Mouse (Mus musculus) megakaryocyte-erythroid progenitor cell, adult 5-6 weeks (primary cell): ENCODE results near the gene Rdh16. TPM values are rescaled to one million over a fixed set of nuclear protein-coding genes. Genes with fewer than 3 reads are reported as not detected.
A peak's percentile ranks its signal among the peaks of the same experiment; 100 is the strongest.

Experiments used
- ATAC-seq: replicated peaks from 2 replicates; pipeline ENCODE4 v1.8.0; 2016; ENCODE audit warnings: mild to moderate bottlenecking, inconsistent platforms; ENCODE audit not compliant: severe bottlenecking, poor library complexity, low FRiP score, low TSS enrichment
- total RNA-seq, 2 experiments: library from RNA; stranded (forward) in 1 of 2; stranded (reverse) in 1 of 2; fragments of 200-1000, 215-1000 nt in 1 of 2; fragments of >200 nt in 1 of 2; fragmentation: Nextera tagmentation in 1 of 2; gene quantifications; 2 replicates each; pipeline ENCODE4 v1.2.3; 2014 to 2017

Rdh16 gene
- total RNA-seq, 2 experiments from 2014 or later, result not detected

DNA sequence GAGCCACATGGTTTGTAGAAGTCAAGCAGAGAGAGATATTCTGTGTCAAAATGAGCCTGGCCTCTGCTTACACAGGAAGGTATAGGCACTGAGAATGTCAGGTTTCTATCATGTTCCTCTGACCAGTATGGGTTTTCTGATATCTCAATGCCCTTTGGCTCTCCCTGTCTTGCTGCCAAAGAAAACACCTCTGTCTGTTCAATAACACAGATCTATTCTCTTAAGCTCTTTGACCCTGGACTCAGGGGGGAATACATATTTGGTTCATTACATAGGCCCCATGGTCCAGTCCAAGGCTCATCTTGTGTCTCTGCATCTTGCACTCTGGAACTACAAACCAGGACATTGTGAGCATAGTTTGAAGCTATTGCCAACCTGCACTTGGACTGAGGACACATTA, 87.7 kb downstream of the Rdh16 start, which contains the start of gene Rdh7:
Rdh7 (minus strand) TSS at position 213 of the 400 bp plus-strand sequence.
- no peak for ATAC-seq

DNA sequence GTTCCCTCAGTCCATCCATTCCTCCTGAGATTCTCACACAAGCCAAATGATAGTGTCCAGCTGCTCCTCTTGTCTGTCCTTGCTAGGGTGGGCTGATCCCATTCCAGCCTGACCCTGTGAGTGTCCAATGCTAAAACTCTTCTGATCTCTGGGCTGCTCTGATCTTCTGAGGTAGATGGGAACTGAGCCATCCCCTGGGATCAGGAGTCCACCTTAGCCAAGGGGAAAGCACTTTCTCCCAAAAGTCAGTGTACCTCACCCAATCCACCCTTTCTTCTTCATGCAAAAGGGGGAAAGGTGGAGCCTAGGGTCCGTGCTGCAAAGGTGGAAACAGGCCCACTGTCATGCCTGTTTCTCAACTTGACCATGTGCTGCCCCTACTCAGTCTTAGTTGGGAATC, 90.5 kb downstream of the Rdh16 start:
- ATAC-seq, result no peak

DNA sequence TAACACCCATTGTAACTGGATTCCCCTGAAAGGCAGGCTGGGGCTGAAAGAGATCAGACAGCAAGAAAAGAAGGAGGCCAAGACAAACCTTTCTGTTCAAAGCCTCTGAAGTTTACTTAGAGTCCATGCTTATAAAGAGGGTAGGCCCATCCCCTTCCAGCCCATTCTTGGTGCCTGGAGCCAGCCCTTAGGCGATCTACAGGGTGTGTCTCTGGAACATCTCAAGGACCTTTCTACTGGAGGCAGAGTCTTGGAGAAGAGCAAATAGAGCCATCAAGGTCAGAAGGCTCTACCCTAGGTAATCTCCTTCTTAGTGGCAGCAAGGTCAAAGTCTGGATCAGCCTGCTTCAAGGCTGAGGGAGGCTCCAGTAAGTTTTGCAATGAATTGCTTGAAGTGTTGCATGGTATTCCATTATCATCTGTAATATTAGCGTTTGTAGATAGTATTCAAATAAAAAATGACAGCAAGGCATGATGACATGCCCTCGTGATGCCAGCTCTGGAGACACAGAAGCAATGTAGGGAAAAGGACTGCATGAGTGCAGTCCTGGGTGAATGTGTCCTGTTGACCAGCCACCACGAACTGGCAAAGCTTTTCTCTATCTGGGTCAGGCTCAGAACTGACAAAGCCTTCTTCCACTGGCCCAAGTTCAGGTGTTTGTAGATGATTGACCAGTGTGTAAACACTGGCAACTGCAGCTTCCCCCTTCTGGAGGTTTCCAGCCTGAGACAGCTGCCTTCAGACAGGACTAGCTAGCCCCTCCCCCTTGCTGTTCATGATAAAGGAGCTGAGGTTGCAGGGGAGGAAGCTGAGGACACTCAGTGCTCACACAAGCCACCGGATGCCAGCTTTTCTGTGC, 92.4 kb downstream of the Rdh16 start:
- ATAC-seq, result 0 out of 2 replicates have a peak, but pooled peaks have one; percentile 45

Other genes with a start within 250 kb of the Rdh16 start
- 0.26 TPM in 1 of 2 replicates, not detected in the other for gene Lrp1, start 180.0 kb upstream of the Rdh16 start, total RNA-seq (2014; fragmentation: Nextera tagmentation)
- 0.04 TPM in 1 of 2 replicates, not detected in the other for gene Lrp1, start 180.0 kb upstream of the Rdh16 start, total RNA-seq (2017)
- gene Stat6, start 158.2 kb upstream of the Rdh16 start, total RNA-seq (2014; fragmentation: Nextera tagmentation), result 51.7 and 57.9 TPM in 2 replicates
- 32.2 and 35.3 TPM in 2 replicates for gene Stat6, start 158.2 kb upstream of the Rdh16 start, total RNA-seq (2017)
- 19.4 and 22.7 TPM in 2 replicates for gene Nemp1, start 134.3 kb upstream of the Rdh16 start, total RNA-seq (2014; fragmentation: Nextera tagmentation)
- gene Nemp1, start 134.3 kb upstream of the Rdh16 start, total RNA-seq (2017), result 17.6 and 35.2 TPM in 2 replicates
- 0.99 TPM in 1 of 2 replicates, not detected in the other for gene Nab2, start 132.6 kb upstream of the Rdh16 start, total RNA-seq (2014; fragmentation: Nextera tagmentation)
- 1.1 and 2.2 TPM in 2 replicates for gene Nab2, start 132.6 kb upstream of the Rdh16 start, total RNA-seq (2017)
- gene Myo1a, start 96.0 kb upstream of the Rdh16 start, total RNA-seq (2014; fragmentation: Nextera tagmentation), result 0.79 and 1.4 TPM in 2 replicates
- gene Myo1a, start 96.0 kb upstream of the Rdh16 start, total RNA-seq (2017), result not detected in 2 replicates
- 3.5 and 9.5 TPM in 2 replicates for gene Tac2, start 76.7 kb upstream of the Rdh16 start, total RNA-seq (2014; fragmentation: Nextera tagmentation)
- 0.91 and 2.3 TPM in 2 replicates for gene Tac2, start 76.7 kb upstream of the Rdh16 start, total RNA-seq (2017)
- 6.9 and 10.2 TPM in 2 replicates for gene Zbtb39, start 61.6 kb upstream of the Rdh16 start, total RNA-seq (2014; fragmentation: Nextera tagmentation)
- 3.0 and 3.4 TPM in 2 replicates for gene Zbtb39, start 61.6 kb upstream of the Rdh16 start, total RNA-seq (2017)
- gene Gpr182, start 49.4 kb upstream of the Rdh16 start, total RNA-seq (2014; fragmentation: Nextera tagmentation), result not detected in 2 replicates
- not detected in 2 replicates for gene Gpr182, start 49.4 kb upstream of the Rdh16 start, total RNA-seq (2017)
- 0.24 TPM in 1 of 2 replicates, not detected in the other for gene Rdh1, start 41.4 kb upstream of the Rdh16 start, total RNA-seq (2014; fragmentation: Nextera tagmentation)
- gene Rdh1, start 41.4 kb upstream of the Rdh16 start, total RNA-seq (2017), result 0.05 TPM in 1 of 2 replicates, not detected in the other
- gene Rdh16f1, start 41.4 kb upstream of the Rdh16 start, total RNA-seq (2014; fragmentation: Nextera tagmentation), result not detected in 2 replicates
- gene Rdh16f1, start 41.4 kb upstream of the Rdh16 start, total RNA-seq (2017), result not detected in 2 replicates
- 0.79 TPM in 1 of 2 replicates, not detected in the other for gene Rdh9, start 24.8 kb upstream of the Rdh16 start, total RNA-seq (2014; fragmentation: Nextera tagmentation)
- gene Rdh9, start 24.8 kb upstream of the Rdh16 start, total RNA-seq (2017), result 0.76 TPM in 1 of 2 replicates, not detected in the other
- not detected in 2 replicates for gene Rdh19, start 48.8 kb downstream of the Rdh16 start, total RNA-seq (2014; fragmentation: Nextera tagmentation)
- not detected in 2 replicates for gene Rdh19, start 48.8 kb downstream of the Rdh16 start, total RNA-seq (2017)
- not detected in 2 replicates for gene Rdh16f2, start 65.3 kb downstream of the Rdh16 start, total RNA-seq (2014; fragmentation: Nextera tagmentation)
- gene Rdh16f2, start 65.3 kb downstream of the Rdh16 start, total RNA-seq (2017), result not detected in 2 replicates
- gene Rdh7, start 87.7 kb downstream of the Rdh16 start, total RNA-seq (2014; fragmentation: Nextera tagmentation), result not detected in 2 replicates
- not detected in 2 replicates for gene Rdh7, start 87.7 kb downstream of the Rdh16 start, total RNA-seq (2017)
- gene Sdr9c7, start 97.4 kb downstream of the Rdh16 start, total RNA-seq (2014; fragmentation: Nextera tagmentation), result not detected in 2 replicates
- gene Sdr9c7, start 97.4 kb downstream of the Rdh16 start, total RNA-seq (2017), result not detected in 2 replicates
- 0.55 TPM in 1 of 2 replicates, not detected in the other for gene Hsd17b6, start 206.5 kb downstream of the Rdh16 start, total RNA-seq (2014; fragmentation: Nextera tagmentation)
- not detected in 2 replicates for gene Hsd17b6, start 206.5 kb downstream of the Rdh16 start, total RNA-seq (2017)
- gene Prim1, start 214.0 kb downstream of the Rdh16 start, total RNA-seq (2014; fragmentation: Nextera tagmentation), result 99.7 and 123 TPM in 2 replicates
- gene Prim1, start 214.0 kb downstream of the Rdh16 start, total RNA-seq (2017), result 134 and 143 TPM in 2 replicates
- gene Naca, start 234.4 kb downstream of the Rdh16 start, total RNA-seq (2014; fragmentation: Nextera tagmentation), result 1,531 and 1,673 TPM in 2 replicates
- 2,722 and 3,167 TPM in 2 replicates for gene Naca, start 234.4 kb downstream of the Rdh16 start, total RNA-seq (2017)